Mouse (Mus musculus): ENCODE data around the gene Cds1. TPM values are rescaled to one million over a fixed set of nuclear protein-coding genes. Genes with fewer than 3 reads are reported as not detected.
"Not testable (repeated sequence)": the region's sequence is repeated elsewhere in the genome, so short reads cannot be mapped to it uniquely, and the experiment has no call there.

Gene Cds1
- polyA plus RNA-seq, 1 experiment: 7.8 TPM

- TF ChIP-seq POLR2A (IDR thresholded peaks at IDR 0.05; ENCODE audit: borderline replicate concordance, extremely low read depth, insufficient read depth, insufficient read length, poor library complexity, severe bottlenecking) (no peak), CTCF (IDR thresholded peaks at IDR 0.05; ENCODE audit: borderline replicate concordance, extremely low read depth, insufficient read depth, insufficient read length) (no peak)
- no peak for DNase-seq (ENCODE audit: low read depth)
Observed at GRCm38 (mm10) chr5:101830180-101830579, 65.2 kb downstream of the Cds1 start.

GRCm38 (mm10) chr5:101832042-101832441 is 67.1 kb downstream of the Cds1 start:
- DNase-seq (ENCODE audit: low read depth): no peak
- TF ChIP-seq CTCF (IDR thresholded peaks at IDR 0.05; ENCODE audit: borderline replicate concordance, extremely low read depth, insufficient read depth, insufficient read length) (no peak), POLR2A (IDR thresholded peaks at IDR 0.05; ENCODE audit: borderline replicate concordance, extremely low read depth, insufficient read depth, insufficient read length, poor library complexity, severe bottlenecking) (no peak)

- no peak for DNase-seq (ENCODE audit: low read depth)
- no peak for TF ChIP-seq POLR2A (IDR thresholded peaks at IDR 0.05; ENCODE audit: borderline replicate concordance, extremely low read depth, insufficient read depth, insufficient read length, poor library complexity, severe bottlenecking)
Observed at GRCm38 (mm10) chr5:101832991-101833390, 68.1 kb downstream of the Cds1 start.

- TF ChIP-seq CTCF (IDR thresholded peaks at IDR 0.05; ENCODE audit: borderline replicate concordance, extremely low read depth, insufficient read depth, insufficient read length) (peak; percentile 4; the same call in 1 of the 2 replicates), POLR2A (IDR thresholded peaks at IDR 0.05; ENCODE audit: borderline replicate concordance, extremely low read depth, insufficient read depth, insufficient read length, poor library complexity, severe bottlenecking) (no peak)
Observed at GRCm38 (mm10) chr5:101833875-101834274, 68.9 kb downstream of the Cds1 start.

GRCm38 (mm10) chr5:101836221-101836620 is 71.3 kb downstream of the Cds1 start:
- DNase-seq (ENCODE audit: low read depth): no peak
- TF ChIP-seq CTCF (IDR thresholded peaks at IDR 0.05; ENCODE audit: borderline replicate concordance, extremely low read depth, insufficient read depth, insufficient read length) (no peak), POLR2A (IDR thresholded peaks at IDR 0.05; ENCODE audit: borderline replicate concordance, extremely low read depth, insufficient read depth, insufficient read length, poor library complexity, severe bottlenecking) (no peak)

More at GRCm38 (mm10) chr5:101833875-101834274, 68.9 kb downstream of the Cds1 start:
- DNase-seq (ENCODE audit: low read depth): no peak

- not testable (repeated sequence) for DNase-seq (ENCODE audit: low read depth)
Observed at GRCm38 (mm10) chr5:101837605-101838004, 72.7 kb downstream of the Cds1 start.

GRCm38 (mm10) chr5:101840476-101840875 is 75.5 kb downstream of the Cds1 start:
- no peak for TF ChIP-seq POLR2A (IDR thresholded peaks at IDR 0.05; ENCODE audit: borderline replicate concordance, extremely low read depth, insufficient read depth, insufficient read length, poor library complexity, severe bottlenecking)
- TF ChIP-seq CTCF (IDR thresholded peaks at IDR 0.05; ENCODE audit: borderline replicate concordance, extremely low read depth, insufficient read depth, insufficient read length): no peak
- no peak for DNase-seq (ENCODE audit: low read depth)

GRCm38 (mm10) chr5:101845011-101845410 is 80.1 kb downstream of the Cds1 start:
- no peak for TF ChIP-seq POLR2A (IDR thresholded peaks at IDR 0.05; ENCODE audit: borderline replicate concordance, extremely low read depth, insufficient read depth, insufficient read length, poor library complexity, severe bottlenecking)
- TF ChIP-seq CTCF (IDR thresholded peaks at IDR 0.05; ENCODE audit: borderline replicate concordance, extremely low read depth, insufficient read depth, insufficient read length): no peak
- no peak for DNase-seq (ENCODE audit: low read depth)

GRCm38 (mm10) chr5:101845930-101846329 is 81.0 kb downstream of the Cds1 start:
- TF ChIP-seq POLR2A (IDR thresholded peaks at IDR 0.05; ENCODE audit: borderline replicate concordance, extremely low read depth, insufficient read depth, insufficient read length, poor library complexity, severe bottlenecking): no peak
- TF ChIP-seq CTCF (IDR thresholded peaks at IDR 0.05; ENCODE audit: borderline replicate concordance, extremely low read depth, insufficient read depth, insufficient read length): no peak
- no peak for DNase-seq (ENCODE audit: low read depth)

- TF ChIP-seq POLR2A (IDR thresholded peaks at IDR 0.05; ENCODE audit: borderline replicate concordance, extremely low read depth, insufficient read depth, insufficient read length, poor library complexity, severe bottlenecking) (no peak), CTCF (IDR thresholded peaks at IDR 0.05; ENCODE audit: borderline replicate concordance, extremely low read depth, insufficient read depth, insufficient read length) (no peak)
- DNase-seq (ENCODE audit: low read depth): no peak
Observed at GRCm38 (mm10) chr5:101847323-101847722, 82.4 kb downstream of the Cds1 start.

GRCm38 (mm10) chr5:101847762-101848161 is 82.8 kb downstream of the Cds1 start:
- no peak for TF ChIP-seq POLR2A (IDR thresholded peaks at IDR 0.05; ENCODE audit: borderline replicate concordance, extremely low read depth, insufficient read depth, insufficient read length, poor library complexity, severe bottlenecking)
- no peak for TF ChIP-seq CTCF (IDR thresholded peaks at IDR 0.05; ENCODE audit: borderline replicate concordance, extremely low read depth, insufficient read depth, insufficient read length)
- DNase-seq (ENCODE audit: low read depth): no peak

GRCm38 (mm10) chr5:101851133-101851532 is 86.2 kb downstream of the Cds1 start:
- TF ChIP-seq POLR2A (IDR thresholded peaks at IDR 0.05; ENCODE audit: borderline replicate concordance, extremely low read depth, insufficient read depth, insufficient read length, poor library complexity, severe bottlenecking): no peak
- no peak for TF ChIP-seq CTCF (IDR thresholded peaks at IDR 0.05; ENCODE audit: borderline replicate concordance, extremely low read depth, insufficient read depth, insufficient read length)
- DNase-seq (ENCODE audit: low read depth): no peak

- DNase-seq (ENCODE audit: low read depth): no peak
- TF ChIP-seq CTCF (IDR thresholded peaks at IDR 0.05; ENCODE audit: borderline replicate concordance, extremely low read depth, insufficient read depth, insufficient read length) (no peak), POLR2A (IDR thresholded peaks at IDR 0.05; ENCODE audit: borderline replicate concordance, extremely low read depth, insufficient read depth, insufficient read length, poor library complexity, severe bottlenecking) (no peak)
Observed at GRCm38 (mm10) chr5:101852116-101852680, 87.3 kb downstream of the Cds1 start.
